Mouse (Mus musculus): ENCODE measurements around the gene Olfr1024. TPM values are rescaled to one million over a fixed set of nuclear protein-coding genes. Genes with fewer than 3 reads are reported as not detected.

Olfr1024 gene
- total RNA-seq (2015) (not detected in 2 replicates), total RNA-seq (2017) (not detected in 2 replicates)

GRCm38 (mm10) chr2:85904952-85905351, at the start of gene Olfr1024:
Gene Olfr1024, minus strand, starts transcription at chr2:85905052.
- ATAC-seq (ENCODE audit: poor library complexity, severe bottlenecking): no peak

GRCm38 (mm10) chr2:85950137-85950536, 45.3 kb upstream of the Olfr1024 start, which contains the start of gene Olfr1028:
Gene Olfr1028, plus strand, starts transcription at chr2:85950437.
- no peak for ATAC-seq (ENCODE audit: poor library complexity, severe bottlenecking)

DNA sequence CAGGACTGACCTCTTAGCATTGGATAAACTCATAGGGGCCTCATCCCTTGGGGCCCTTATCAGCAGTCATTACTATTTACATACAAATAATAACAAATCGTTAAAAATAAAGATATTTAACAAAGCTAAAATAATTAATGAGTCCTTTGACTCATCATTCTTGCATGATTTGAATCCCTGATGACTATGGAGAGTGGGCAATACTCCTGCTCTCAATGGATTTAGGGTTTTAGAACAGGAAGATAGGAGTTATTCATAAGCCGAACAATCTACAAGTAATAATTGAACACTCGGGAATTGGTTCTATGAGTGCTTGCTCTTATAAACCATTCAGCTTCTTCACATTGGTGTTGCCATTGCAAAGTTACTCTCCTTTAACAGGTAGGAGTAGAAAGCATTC, 16.4 kb upstream of the Olfr1024 start, which contains the start of gene Olfr1026:
Gene Olfr1026, plus strand, starts transcription at position 301 of the 400 bp plus-strand sequence.
- no peak for ATAC-seq (ENCODE audit: poor library complexity, severe bottlenecking)

GRCm38 (mm10) chr2:85914893-85915292, 10.0 kb upstream of the Olfr1024 start, which contains the start of gene Olfr1025-ps1:
Gene Olfr1025-ps1, plus strand, starts transcription at chr2:85915193.
- ATAC-seq (ENCODE audit: poor library complexity, severe bottlenecking): no peak

GRCm38 (mm10) chr2:85913197-85913596, 8.3 kb upstream of the Olfr1024 start:
- ATAC-seq (ENCODE audit: poor library complexity, severe bottlenecking): no peak

GRCm38 (mm10) chr2:85885340-85885739, 19.5 kb downstream of the Olfr1024 start, which contains the start of gene Olfr1023:
Gene Olfr1023, plus strand, starts transcription at chr2:85885640.
- no peak for ATAC-seq (ENCODE audit: poor library complexity, severe bottlenecking)

DNA sequence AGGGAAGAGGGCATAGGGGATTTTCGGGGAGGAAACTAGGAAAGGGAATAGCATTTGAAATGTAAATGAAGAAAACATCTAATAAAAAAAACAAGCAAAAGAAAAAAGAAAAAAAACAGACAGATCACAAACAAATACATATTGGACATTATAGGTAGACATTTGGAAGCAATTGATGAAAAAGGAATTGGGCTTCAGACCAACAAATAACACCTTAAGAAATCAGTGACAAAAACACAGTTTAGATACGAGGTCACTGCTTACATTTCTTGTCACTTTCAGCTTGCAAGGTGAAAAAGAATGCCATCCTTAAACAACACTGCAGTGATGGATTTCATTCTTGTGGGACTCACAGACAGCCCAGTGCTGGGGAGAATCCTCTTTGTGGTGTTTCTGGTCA, 36.6 kb downstream of the Olfr1024 start, which contains the start of gene Olfr1022:
Gene Olfr1022, plus strand, starts transcription at position 301 of the 400 bp plus-strand sequence.
- no peak for ATAC-seq (ENCODE audit: poor library complexity, severe bottlenecking)

Other genes with a start within 250 kb of the Olfr1024 start
- not detected in 2 replicates for gene Olfr154, start 240.6 kb downstream of the Olfr1024 start, total RNA-seq (2015)
- gene Olfr154, start 240.6 kb downstream of the Olfr1024 start, total RNA-seq (2017): not detected in 2 replicates
- gene Olfr1006, start 226.3 kb downstream of the Olfr1024 start, total RNA-seq (2015): not detected in 2 replicates
- not detected in 2 replicates for gene Olfr1006, start 226.3 kb downstream of the Olfr1024 start, total RNA-seq (2017)
- not detected in 2 replicates for gene Olfr1008, start 215.6 kb downstream of the Olfr1024 start, total RNA-seq (2015)
- gene Olfr1008, start 215.6 kb downstream of the Olfr1024 start, total RNA-seq (2017): not detected in 2 replicates
- gene Olfr1009, start 189.6 kb downstream of the Olfr1024 start, total RNA-seq (2015): not detected in 2 replicates
- not detected in 2 replicates for gene Olfr1009, start 189.6 kb downstream of the Olfr1024 start, total RNA-seq (2017)
- not detected in 2 replicates for gene Olfr1012, start 142.3 kb downstream of the Olfr1024 start, total RNA-seq (2015)
- gene Olfr1012, start 142.3 kb downstream of the Olfr1024 start, total RNA-seq (2017): not detected in 2 replicates
- not detected in 2 replicates for gene Olfr1013, start 138.0 kb downstream of the Olfr1024 start, total RNA-seq (2015)
- gene Olfr1013, start 138.0 kb downstream of the Olfr1024 start, total RNA-seq (2017): not detected in 2 replicates
- not detected in 2 replicates for gene Olfr1014, start 132.3 kb downstream of the Olfr1024 start, total RNA-seq (2015)
- gene Olfr1014, start 132.3 kb downstream of the Olfr1024 start, total RNA-seq (2017): not detected in 2 replicates
- gene Olfr1015, start 123.0 kb downstream of the Olfr1024 start, total RNA-seq (2015): not detected in 2 replicates
- not detected in 2 replicates for gene Olfr1015, start 123.0 kb downstream of the Olfr1024 start, total RNA-seq (2017)
- not detected in 2 replicates for gene Olfr1016, start 102.5 kb downstream of the Olfr1024 start, total RNA-seq (2015)
- gene Olfr1016, start 102.5 kb downstream of the Olfr1024 start, total RNA-seq (2017): not detected in 2 replicates
- not detected in 2 replicates for gene Olfr1018, start 86.6 kb downstream of the Olfr1024 start, total RNA-seq (2015)
- not detected in 2 replicates for gene Olfr1018, start 86.6 kb downstream of the Olfr1024 start, total RNA-seq (2017)
- gene Olfr1019, start 59.6 kb downstream of the Olfr1024 start, total RNA-seq (2015): not detected in 2 replicates
- gene Olfr1019, start 59.6 kb downstream of the Olfr1024 start, total RNA-seq (2017): not detected in 2 replicates
- gene Olfr1020, start 58.0 kb downstream of the Olfr1024 start, total RNA-seq (2015): not detected in 2 replicates
- not detected in 2 replicates for gene Olfr1020, start 58.0 kb downstream of the Olfr1024 start, total RNA-seq (2017)
- gene Olfr1022, start 36.5 kb downstream of the Olfr1024 start, total RNA-seq (2015): not detected in 2 replicates
- not detected in 2 replicates for gene Olfr1022, start 36.5 kb downstream of the Olfr1024 start, total RNA-seq (2017)
- not detected in 2 replicates for gene Olfr1023, start 19.4 kb downstream of the Olfr1024 start, total RNA-seq (2015)
- not detected in 2 replicates for gene Olfr1023, start 19.4 kb downstream of the Olfr1024 start, total RNA-seq (2017)
- not detected in 2 replicates for gene Olfr1025-ps1, start 10.1 kb upstream of the Olfr1024 start, total RNA-seq (2015)
- gene Olfr1025-ps1, start 10.1 kb upstream of the Olfr1024 start, total RNA-seq (2017): not detected in 2 replicates
- not detected in 2 replicates for gene Olfr1026, start 16.5 kb upstream of the Olfr1024 start, total RNA-seq (2015)
- not detected in 2 replicates for gene Olfr1026, start 16.5 kb upstream of the Olfr1024 start, total RNA-seq (2017)
- not detected in 2 replicates for gene Olfr1028, start 45.4 kb upstream of the Olfr1024 start, total RNA-seq (2015)
- gene Olfr1028, start 45.4 kb upstream of the Olfr1024 start, total RNA-seq (2017): not detected in 2 replicates
- gene Olfr1029, start 68.8 kb upstream of the Olfr1024 start, total RNA-seq (2015): 0.57 TPM in 1 of 2 replicates, not detected in the other
- not detected in 2 replicates for gene Olfr1029, start 68.8 kb upstream of the Olfr1024 start, total RNA-seq (2017)
- gene Olfr1030, start 74.2 kb upstream of the Olfr1024 start, total RNA-seq (2015): not detected in 2 replicates
- gene Olfr1030, start 74.2 kb upstream of the Olfr1024 start, total RNA-seq (2017): not detected in 2 replicates
- gene Olfr1031, start 85.3 kb upstream of the Olfr1024 start, total RNA-seq (2015): not detected in 2 replicates
- not detected in 2 replicates for gene Olfr1031, start 85.3 kb upstream of the Olfr1024 start, total RNA-seq (2017)
- not detected in 2 replicates for gene Olfr1032, start 100.5 kb upstream of the Olfr1024 start, total RNA-seq (2015)
- not detected in 2 replicates for gene Olfr1032, start 100.5 kb upstream of the Olfr1024 start, total RNA-seq (2017)
- gene Olfr1033, start 115.6 kb upstream of the Olfr1024 start, total RNA-seq (2015): 0.09 and 0.45 TPM in 2 replicates
- gene Olfr1033, start 115.6 kb upstream of the Olfr1024 start, total RNA-seq (2017): 0.07 TPM in 1 of 2 replicates, not detected in the other
- gene Olfr1034, start 140.8 kb upstream of the Olfr1024 start, total RNA-seq (2015): not detected in 2 replicates
- not detected in 2 replicates for gene Olfr1034, start 140.8 kb upstream of the Olfr1024 start, total RNA-seq (2017)
- gene Olfr1036, start 168.9 kb upstream of the Olfr1024 start, total RNA-seq (2015): not detected in 2 replicates
- not detected in 2 replicates for gene Olfr1036, start 168.9 kb upstream of the Olfr1024 start, total RNA-seq (2017)
- not detected in 2 replicates for gene Olfr1037, start 182.3 kb upstream of the Olfr1024 start, total RNA-seq (2015)
- gene Olfr1037, start 182.3 kb upstream of the Olfr1024 start, total RNA-seq (2017): not detected in 2 replicates
- gene Olfr1039, start 230.9 kb upstream of the Olfr1024 start, total RNA-seq (2015): not detected in 2 replicates
- gene Olfr1039, start 230.9 kb upstream of the Olfr1024 start, total RNA-seq (2017): not detected in 2 replicates
- not detected in 2 replicates for gene Olfr1040, start 241.7 kb upstream of the Olfr1024 start, total RNA-seq (2015)
- not detected in 2 replicates for gene Olfr1040, start 241.7 kb upstream of the Olfr1024 start, total RNA-seq (2017)

Data from megakaryocyte, adult 5-6 weeks (primary cell).